Mouse (Mus musculus) stomach, postnatal 0 days (tissue): ENCODE results near the gene Olfr59.

ENCODE experiments used
- CTCF ChIP-seq: IDR thresholded peaks from 2 replicates; pipeline ENCODE4 v1.5.1; 2016; ENCODE audit warnings: antibody characterized with exemption, low read depth, mild to moderate bottlenecking, moderate library complexity
- EP300 ChIP-seq: optimal IDR thresholded peaks from 2 replicates; pipeline ENCODE3; 2016; ENCODE audit warnings: antibody characterized with exemption

GRCm38 (mm10) chr11:74328781-74329180 lies 45.2 kb downstream of the Olfr59 start:
- TF ChIP-seq CTCF (no peak), EP300 (no peak)
